16 mouse cellular contexts compared by ENCODE assay signal in the genomic region with DNA sequence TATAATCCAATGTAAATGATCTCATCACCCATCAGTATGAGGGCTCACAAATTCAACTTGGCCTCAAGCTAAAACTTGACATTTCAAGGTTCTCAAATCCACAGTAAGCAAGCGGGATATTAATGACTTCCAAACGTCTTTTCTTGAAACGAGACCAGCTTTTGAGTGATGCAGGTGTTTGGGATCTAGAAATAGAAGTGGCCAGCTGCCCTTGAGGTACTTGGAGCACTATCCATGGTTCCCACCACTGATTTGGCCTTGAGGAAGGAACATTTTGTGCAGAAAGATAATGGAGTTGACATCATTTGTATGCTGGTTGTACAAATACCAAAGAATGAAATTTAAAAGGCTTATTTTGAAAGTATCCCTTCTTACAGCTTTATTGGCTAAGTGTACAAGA.
DNase-seq lines count a peak whose midpoint lies in the region; TF ChIP-seq lines count a peak whose summit lies in the region.
"Had no signal": no experiment of that assay in that cellular context is flagged by ENCODE, and none has a peak within 500 bp of the region (broad histone marks: within the 10 kb centered on the region; RNA-seq: fewer than 3 reads in every experiment).

No protein-coding gene starts in this region.

- no peak overlapping the region for H3K27ac ChIP-seq in gastrocnemius, adult 2 months
- H3K27ac ChIP-seq: heart, embryonic 10.5 days; liver, embryonic 14.5 days; lung, embryonic 15.5 days; neural tube, embryonic 15.5 days; stomach, postnatal 0 days had no signal

- no peak overlapping the region for H3K4me3 ChIP-seq in gastrocnemius, adult 2 months
- H3K4me3 ChIP-seq: heart, embryonic 10.5 days; lung, embryonic 15.5 days; neural tube, embryonic 15.5 days had no signal

- DNase-seq in adrenal gland, adult (ENCODE audit: inconsistent age in 2 of 2, low spot score in 1 of 2), result peak; percentile 80
- DNase-seq in adrenal gland, postnatal 25 days, result no peak
- peak; percentile 24 for DNase-seq in gastrocnemius, adult 18-20 months (ENCODE audit: low spot score)
- no peak for DNase-seq in gastrocnemius, postnatal 4 days (ENCODE audit: low spot score in 2 of 2)
- peak; percentile 50 for DNase-seq in ovary, adult 18-20 months (ENCODE audit: low spot score)
- DNase-seq in ovary, postnatal 10 days (ENCODE audit: low spot score), result no peak
- DNase-seq in left cerebral cortex, adult 8-10 months (ENCODE audit: low spot score in 2 of 2), result no peak
- no peak for DNase-seq in gastrocnemius, adult 2 months
- DNase-seq: kidney, adult 11 months; lung, postnatal 4 days; thymus, postnatal 36 days had no signal

- intact Hi-C loops in gastrocnemius, adult 2 months (cut with DNase I), result no loop called here

- TF ChIP-seq CTCF in gastrocnemius, adult 2 months (IDR thresholded peaks at IDR 0.05), result no peak

Comparison
In these comparisons a context has a peak if more than half of its experiments do, and no peak if none do; other contexts are left out.
1. DNase-seq: peak in adrenal gland, adult (2 of 2), gastrocnemius, adult 18-20 months (single experiment) and ovary, adult 18-20 months (single experiment); none in adrenal gland, postnatal 25 days (single experiment), gastrocnemius, postnatal 4 days (0 of 2), ovary, postnatal 10 days (single experiment), left cerebral cortex, adult 8-10 months (0 of 2) and gastrocnemius, adult 2 months (single experiment).